Mouse (Mus musculus): ENCODE data around the gene Hif3a.

GRCm38 (mm10) chr7:17056601-17057523, 5.4 kb downstream of the Hif3a start:
- TF ChIP-seq CTCF (IDR thresholded peaks at IDR 0.05; ENCODE audit: control insufficient read depth, insufficient read depth, insufficient replicate concordance, low read depth, low read length) (no peak), POLR2A (IDR thresholded peaks at IDR 0.05; ENCODE audit: control insufficient read depth, low read depth, low read length) (no peak)

All from testis, adult 2 months (tissue).